Mouse (Mus musculus): ENCODE results near the gene Cdhr4.
"Not testable (repeated sequence)": the region's sequence is repeated elsewhere in the genome, so short reads cannot be mapped to it uniquely, and the experiment has no call there.

Cdhr4 gene

GRCm38 (mm10) chr9:108010385-108010784 is 18.1 kb downstream of the Cdhr4 start:
- no peak for DNase-seq (ENCODE audit: low spot score)

- not testable (repeated sequence) for DNase-seq (ENCODE audit: low spot score)
Measured at GRCm38 (mm10) chr9:108013577-108013976, 21.3 kb downstream of the Cdhr4 start.

GRCm38 (mm10) chr9:108017127-108017526 is 24.8 kb downstream of the Cdhr4 start:
- no peak for DNase-seq (ENCODE audit: low spot score)

GRCm38 (mm10) chr9:108020741-108021140 is 28.4 kb downstream of the Cdhr4 start:
- DNase-seq (ENCODE audit: low spot score): no peak

GRCm38 (mm10) chr9:108023216-108023615 is 30.9 kb downstream of the Cdhr4 start:
- DNase-seq (ENCODE audit: low spot score): no peak

GRCm38 (mm10) chr9:108026584-108026983 is 34.3 kb downstream of the Cdhr4 start:
- no peak for DNase-seq (ENCODE audit: low spot score)

GRCm38 (mm10) chr9:108027867-108028266 is 35.6 kb downstream of the Cdhr4 start:
- no peak for DNase-seq (ENCODE audit: low spot score)

GRCm38 (mm10) chr9:108032126-108032525 is 39.8 kb downstream of the Cdhr4 start:
- DNase-seq (ENCODE audit: low spot score): no peak

- no peak for DNase-seq (ENCODE audit: low spot score)
Measured at GRCm38 (mm10) chr9:108035331-108036156, 43.2 kb downstream of the Cdhr4 start.

GRCm38 (mm10) chr9:108044751-108045492 is 52.6 kb downstream of the Cdhr4 start:
- DNase-seq (ENCODE audit: low spot score): no peak

- DNase-seq (ENCODE audit: low spot score): no peak
Measured at GRCm38 (mm10) chr9:108046582-108046981, 54.3 kb downstream of the Cdhr4 start.

GRCm38 (mm10) chr9:108047601-108048565 is 55.6 kb downstream of the Cdhr4 start:
- no peak for DNase-seq (ENCODE audit: low spot score)

- DNase-seq (ENCODE audit: low spot score): no peak
Measured at GRCm38 (mm10) chr9:108048566-108048955, 56.3 kb downstream of the Cdhr4 start.

- peak; percentile 90 for DNase-seq (ENCODE audit: low spot score)
Measured at GRCm38 (mm10) chr9:108049016-108049455, 56.7 kb downstream of the Cdhr4 start, which contains the start of gene Gmppb. Gmppb (plus strand) TSS chr9:108049242.
